Mouse (Mus musculus) induced T-regulatory cell, adult 2 months (primary cell): Measurements from ENCODE around the gene Tex33.
"Not testable (repeated sequence)": the region's sequence is repeated elsewhere in the genome, so short reads cannot be mapped to it uniquely, and the experiment has no call there.

Source experiments
- DNase-seq: peaks from one replicate; pipeline ENCODE4 v3.0.0-alpha.2; 2012; ENCODE audit warnings: low read depth

Tex33 gene

DNA sequence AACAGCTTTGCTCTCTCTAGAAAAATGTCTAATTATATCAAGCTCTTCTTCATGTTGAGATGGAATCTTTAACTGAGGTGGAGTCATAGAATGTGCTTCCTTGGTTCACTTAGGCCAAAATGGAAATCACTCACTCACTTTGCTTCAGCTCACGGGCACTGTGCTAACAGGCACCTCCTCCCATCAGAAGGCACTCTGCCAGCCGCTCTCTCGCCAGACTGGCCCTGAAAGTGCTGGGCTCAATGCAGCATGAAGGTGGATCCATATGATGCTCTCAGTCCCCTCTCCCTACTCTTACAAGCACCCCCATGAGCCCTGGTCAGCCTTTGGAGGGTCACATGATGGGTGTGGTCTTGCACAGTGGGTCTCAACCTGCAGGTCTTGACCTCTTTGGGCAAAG is 21.5 kb downstream of the Tex33 start:
- no peak for DNase-seq

- no peak for DNase-seq
Measured at GRCm38 (mm10) chr15:78372796-78373195, 22.9 kb downstream of the Tex33 start.

GRCm38 (mm10) chr15:78369641-78370040 is 26.1 kb downstream of the Tex33 start:
- DNase-seq: no peak

DNA sequence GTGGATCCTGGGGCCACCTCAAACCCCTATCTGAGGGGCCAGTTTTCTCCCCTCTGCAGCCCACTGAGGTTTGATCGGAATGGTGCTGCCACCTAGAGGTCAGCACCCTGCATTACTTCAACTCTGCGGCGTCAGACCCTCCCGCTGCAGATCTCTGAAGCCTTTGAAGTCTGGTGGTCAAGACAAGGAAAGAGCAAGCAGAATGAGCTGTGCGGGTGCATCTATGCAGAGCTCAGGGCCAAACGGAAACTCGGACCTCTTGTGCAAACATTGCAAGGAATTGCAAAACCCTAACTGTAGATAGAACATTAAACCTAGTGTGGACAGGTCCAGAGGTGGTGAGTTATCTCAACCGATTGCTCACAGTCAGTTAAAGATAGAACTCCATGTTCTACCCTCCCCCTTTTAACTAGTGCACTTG is 26.8 kb downstream of the Tex33 start:
- DNase-seq: peak; percentile 69

- no peak for DNase-seq
Measured at GRCm38 (mm10) chr15:78367811-78368210, 27.9 kb downstream of the Tex33 start.

DNA sequence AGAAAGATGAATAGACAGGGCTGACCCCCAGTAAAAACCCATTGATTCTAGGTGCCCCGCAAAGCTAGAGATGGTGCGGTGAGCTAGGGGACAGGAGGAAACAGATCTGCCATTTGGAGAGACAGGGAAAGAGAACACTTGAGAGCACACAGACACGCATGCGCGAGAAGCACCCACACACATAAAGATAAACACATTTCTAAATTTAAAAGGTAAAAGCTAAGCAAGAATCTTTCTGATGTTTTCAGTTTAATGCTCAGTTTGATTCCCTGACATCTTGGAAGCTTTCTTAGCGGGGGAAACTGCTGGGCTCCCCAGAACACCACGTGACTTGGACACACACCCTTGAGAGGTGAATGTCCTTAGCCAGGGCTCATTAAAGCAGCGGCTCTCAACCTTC is 28.8 kb downstream of the Tex33 start:
- DNase-seq: no peak

- no peak for DNase-seq
Measured at GRCm38 (mm10) chr15:78365916-78366315, 29.8 kb downstream of the Tex33 start.

- DNase-seq: no peak
Measured at GRCm38 (mm10) chr15:78355548-78355947, 40.2 kb downstream of the Tex33 start.

- DNase-seq: peak; percentile 72
Measured at GRCm38 (mm10) chr15:78354958-78355357, 40.8 kb downstream of the Tex33 start.

GRCm38 (mm10) chr15:78351586-78352165 is 44.0 kb downstream of the Tex33 start:
- no peak for DNase-seq

GRCm38 (mm10) chr15:78344567-78344966 is 51.1 kb downstream of the Tex33 start:
- no peak for DNase-seq

GRCm38 (mm10) chr15:78343683-78344082 is 52.0 kb downstream of the Tex33 start:
- DNase-seq: no peak

DNA sequence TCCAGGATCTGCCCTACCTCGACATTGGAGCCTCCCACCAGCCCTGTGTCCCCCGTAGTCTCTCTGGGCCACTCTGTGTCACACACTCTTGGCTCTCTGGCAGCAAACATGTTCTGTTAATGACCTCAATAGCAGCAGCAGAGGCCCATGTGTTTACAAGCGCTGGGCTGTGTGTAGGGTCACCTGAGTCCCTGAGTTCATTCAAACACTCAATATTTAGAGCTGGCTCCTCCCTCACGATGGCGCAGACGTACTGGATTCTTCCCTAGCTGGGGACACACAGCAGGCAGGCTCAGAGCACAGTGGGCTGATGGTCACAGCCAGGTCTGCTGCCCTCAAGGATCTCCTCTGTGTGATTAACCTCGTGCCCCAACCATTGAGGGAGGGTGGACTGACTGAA is 54.8 kb downstream of the Tex33 start:
- DNase-seq: not testable (repeated sequence)

DNA sequence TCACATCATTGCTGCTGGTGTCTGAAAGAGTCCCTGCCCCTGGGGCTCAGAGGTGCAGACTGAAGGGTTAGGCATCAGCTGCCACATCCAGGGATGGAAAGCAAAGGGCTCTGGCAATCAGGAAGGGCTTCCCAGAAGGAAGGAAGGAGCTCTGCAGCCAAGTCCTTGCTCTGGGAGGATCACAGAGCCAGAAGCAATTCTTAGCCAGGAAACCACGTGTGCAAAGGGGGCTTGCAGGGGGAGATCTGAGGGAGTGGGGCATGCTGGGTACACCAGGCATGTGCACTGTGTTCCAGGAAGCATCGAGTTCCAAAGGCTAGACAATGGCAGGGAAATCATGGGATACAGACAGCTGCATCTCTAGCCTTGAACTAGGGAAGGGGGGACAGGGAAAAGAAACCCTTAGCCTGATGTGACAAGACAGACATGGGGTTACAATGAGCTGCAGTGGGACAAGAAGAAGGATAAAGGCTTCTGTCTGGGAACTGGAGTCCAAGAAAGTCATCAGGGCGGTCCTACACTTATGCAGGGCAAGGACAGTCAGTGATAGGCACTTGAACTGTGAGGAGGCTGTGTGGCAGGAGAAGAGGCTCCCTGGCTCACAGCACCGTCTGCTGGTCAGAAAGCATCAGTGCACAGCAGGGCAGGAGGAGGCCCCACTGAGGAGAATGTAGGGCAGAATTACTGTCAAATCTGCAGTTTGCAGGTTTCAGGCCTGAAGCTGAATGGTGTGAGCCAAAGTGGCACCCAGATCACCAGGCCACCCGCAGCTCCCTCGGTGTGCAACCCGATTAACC is 55.9 kb downstream of the Tex33 start:
- peak; percentile 55 for DNase-seq

GRCm38 (mm10) chr15:78334380-78334779 is 61.3 kb downstream of the Tex33 start:
- DNase-seq: no peak

DNA sequence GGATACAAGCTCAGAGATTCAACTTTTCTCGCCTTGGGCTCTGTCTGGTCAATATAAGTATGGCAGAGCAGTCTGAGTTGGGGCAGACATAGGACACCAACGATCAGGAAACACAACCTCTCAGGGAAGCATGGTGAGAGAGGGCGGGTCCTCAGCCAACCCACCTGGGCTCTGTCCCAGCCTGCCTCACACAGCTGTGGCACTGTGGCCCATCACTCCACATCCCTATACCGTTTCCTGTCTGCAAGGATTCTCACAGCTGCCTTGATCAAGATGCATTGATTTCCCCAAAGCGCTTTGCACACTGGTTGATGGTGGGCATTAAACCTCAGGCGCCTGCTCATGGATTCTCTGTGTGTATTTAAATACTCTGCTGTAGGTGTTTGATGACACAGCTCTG is 62.7 kb downstream of the Tex33 start:
- no peak for DNase-seq

- no peak for DNase-seq
Measured at GRCm38 (mm10) chr15:78331523-78332340, 64.0 kb downstream of the Tex33 start.

DNA sequence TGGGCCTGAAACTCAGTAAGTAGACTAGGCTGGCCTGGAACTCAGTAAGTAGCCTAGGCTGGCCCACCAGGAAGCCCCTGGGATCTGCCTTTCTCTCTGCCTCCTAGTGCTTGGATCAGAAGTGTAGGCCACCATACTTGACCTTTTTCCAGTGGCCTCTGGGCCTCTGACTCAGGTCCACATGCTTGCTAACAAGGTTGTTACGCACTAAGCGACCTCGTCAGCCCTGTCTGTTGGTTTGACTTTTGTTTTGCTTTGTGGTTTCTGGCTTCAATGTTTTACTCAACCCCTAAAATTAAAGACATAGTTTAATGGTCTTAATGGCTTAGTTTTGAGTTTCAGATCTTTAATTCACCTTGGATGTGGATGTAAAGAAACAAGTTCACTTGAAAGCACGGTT is 65.0 kb downstream of the Tex33 start:
- no peak for DNase-seq

DNA sequence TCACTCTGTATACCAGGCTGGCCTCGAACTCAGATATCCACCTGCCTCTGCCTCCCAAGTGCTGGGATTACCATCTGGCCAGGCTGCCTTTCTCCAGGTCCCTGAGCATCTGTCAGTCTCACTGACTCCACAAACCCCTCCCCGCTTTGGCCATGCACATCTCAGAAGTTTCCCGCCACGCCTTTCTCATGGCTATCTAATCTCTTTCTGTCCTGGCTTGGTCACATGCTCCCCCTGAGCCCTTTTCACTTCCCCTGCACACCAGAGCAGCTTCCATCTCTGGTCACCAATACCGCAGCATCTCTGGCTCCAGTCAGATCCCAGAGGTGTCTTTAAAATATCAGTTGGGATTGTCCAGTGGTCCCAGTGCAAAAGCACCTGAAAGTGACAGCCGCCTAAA is 65.7 kb downstream of the Tex33 start:
- DNase-seq: not testable (repeated sequence)

DNA sequence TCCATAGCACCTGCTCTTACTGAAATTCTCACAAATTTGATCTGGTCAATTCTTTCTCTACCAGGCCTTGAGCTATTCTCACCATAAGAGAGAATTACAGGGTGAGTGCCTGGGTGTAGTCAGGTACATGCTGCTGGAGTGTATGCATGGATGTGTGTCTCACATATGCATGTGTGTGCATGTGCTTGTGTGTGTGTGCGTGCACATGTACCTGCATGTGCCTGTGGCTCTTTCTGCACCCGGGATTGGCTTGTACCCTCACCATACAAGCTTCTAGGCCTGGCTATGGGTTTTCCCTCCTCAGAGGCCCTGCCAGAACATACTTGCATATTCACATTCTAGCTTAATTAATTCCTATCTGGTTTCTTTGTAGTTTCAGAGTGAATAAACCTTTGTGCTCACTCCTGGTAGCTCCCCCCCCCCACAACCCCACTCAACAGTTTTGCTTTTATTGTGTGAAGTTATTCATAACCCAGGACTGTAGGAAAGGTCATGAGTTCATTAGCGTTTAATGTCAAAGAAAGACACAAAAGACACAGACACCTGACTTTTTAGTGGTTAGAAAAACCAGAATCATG is 67.1 kb downstream of the Tex33 start:
- no peak for DNase-seq
